Mouse (Mus musculus): ENCODE measurements around the gene Resp18. TPM values are rescaled to one million over a fixed set of nuclear protein-coding genes. Genes with fewer than 3 reads are reported as not detected.

Resp18 gene
- total RNA-seq (2022), result 100 to 1,000 TPM; 102 to 169 (median 125) TPM

DNA sequence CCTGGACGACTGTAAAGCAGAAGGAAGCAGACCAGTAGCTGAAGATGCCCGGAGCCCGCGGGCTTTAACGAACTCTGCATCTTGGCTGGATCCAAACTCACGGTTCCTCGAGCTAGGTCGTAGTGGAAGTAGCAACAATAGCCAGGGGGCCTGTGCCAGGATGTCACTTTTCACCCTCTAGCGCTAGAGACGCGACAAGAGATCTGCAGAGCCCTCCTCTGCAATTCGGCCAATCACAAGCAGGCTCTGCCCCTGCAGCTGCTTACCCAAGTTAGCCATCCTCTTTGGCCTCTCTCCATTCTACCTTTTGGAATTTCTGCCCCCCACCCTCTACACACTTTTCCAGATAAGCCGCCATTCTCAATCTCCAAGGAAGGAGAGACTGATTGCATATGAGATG lies at the start of gene Resp18:
Gene Resp18, minus strand, starts transcription at position 188 of the 400 bp plus-strand sequence.
- DNase-seq (ENCODE audit: low spot score in 2 of 2), result peak in 1 of 2 experiments; percentile 32

- DNase-seq (ENCODE audit: low spot score in 2 of 2), result no peak
Measured at GRCm38 (mm10) chr1:75327461-75327860, 49.2 kb upstream of the Resp18 start.

- no peak for DNase-seq (ENCODE audit: low spot score in 2 of 2)
Measured at GRCm38 (mm10) chr1:75319166-75319565, 41.0 kb upstream of the Resp18 start.

GRCm38 (mm10) chr1:75318736-75319135 lies 40.5 kb upstream of the Resp18 start:
- DNase-seq (ENCODE audit: low spot score in 2 of 2), result no peak

DNA sequence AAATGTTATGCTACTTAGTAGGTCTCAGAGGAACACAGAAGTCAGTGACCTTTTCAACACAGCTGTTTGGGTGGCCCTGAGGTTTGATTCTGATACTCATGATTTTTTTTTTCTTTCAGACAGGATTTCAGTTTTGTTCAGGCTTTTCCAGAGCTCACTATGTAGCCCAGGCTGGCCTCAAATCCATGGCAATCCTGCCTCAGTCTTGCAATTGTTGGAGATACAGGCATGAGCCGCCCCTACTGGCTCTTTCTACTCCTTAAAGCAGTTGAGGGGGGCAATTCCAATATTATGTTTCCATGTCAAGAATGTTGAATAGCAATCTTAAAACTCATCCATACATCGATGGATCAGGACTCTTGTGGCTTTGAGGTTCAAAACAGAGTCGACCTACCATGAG lies 40.1 kb upstream of the Resp18 start:
- no peak for DNase-seq (ENCODE audit: low spot score in 2 of 2)

DNA sequence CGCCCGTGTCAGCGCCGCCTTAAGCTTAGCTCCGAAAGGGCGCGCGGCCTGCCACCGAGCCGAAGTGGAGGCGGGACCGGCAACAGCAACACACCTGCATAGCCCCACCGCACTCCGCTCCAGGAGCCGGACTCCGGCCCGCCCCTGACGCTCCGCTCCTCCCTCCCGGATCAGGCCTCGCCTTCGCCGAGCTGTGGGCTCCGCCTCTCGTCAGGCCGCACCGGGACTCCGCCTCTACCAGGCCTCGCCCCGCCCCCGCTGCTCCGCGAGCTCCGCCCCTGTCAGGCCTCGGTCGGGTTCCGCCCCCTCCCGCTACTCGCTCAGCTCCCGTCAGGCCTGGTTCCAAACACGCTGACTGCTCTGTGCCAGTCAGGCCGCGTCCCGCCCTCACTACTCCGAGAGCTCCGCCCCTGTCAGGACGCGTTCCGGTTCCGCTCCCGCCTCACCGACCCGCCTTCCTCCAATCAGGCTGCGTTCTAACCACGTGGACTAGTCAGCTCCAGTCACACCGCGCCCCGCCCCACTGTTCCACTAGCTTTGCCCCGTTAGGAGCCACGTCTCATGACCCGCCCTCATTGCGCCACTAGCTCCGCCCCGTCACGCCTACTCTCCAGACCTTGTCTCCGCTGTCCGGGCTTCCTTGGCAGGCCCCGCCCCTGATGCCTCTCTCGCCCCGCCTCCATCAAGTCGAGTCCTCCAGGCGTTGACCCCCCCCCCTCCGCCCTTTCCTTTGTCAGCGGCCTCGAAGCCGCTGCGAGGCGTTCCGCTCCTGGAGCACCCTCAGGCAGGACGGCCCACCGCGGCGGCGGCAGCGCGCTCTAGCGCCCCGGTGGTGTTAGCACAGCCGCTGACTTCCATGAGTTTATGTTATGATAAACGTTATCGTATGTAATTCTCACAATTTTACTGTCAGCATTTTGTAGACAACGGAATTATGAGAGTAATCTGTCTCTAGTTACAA lies 39.3 kb upstream of the Resp18 start, which contains the start of gene Dnpep:
Gene Dnpep, minus strand, starts transcription at position 750 of the 961 bp plus-strand sequence.
- DNase-seq (ENCODE audit: low spot score in 2 of 2), result peak; percentile 100

GRCm38 (mm10) chr1:75316861-75317240 lies 38.6 kb upstream of the Resp18 start:
- peak; percentile 71 to 77 for DNase-seq (ENCODE audit: low spot score in 2 of 2)

GRCm38 (mm10) chr1:75315456-75316365 lies 37.5 kb upstream of the Resp18 start:
- DNase-seq (ENCODE audit: low spot score in 2 of 2), result peak in 1 of 2 experiments; percentile 37

- no peak for DNase-seq (ENCODE audit: low spot score in 2 of 2)
Measured at GRCm38 (mm10) chr1:75315011-75315410, 36.8 kb upstream of the Resp18 start.

DNA sequence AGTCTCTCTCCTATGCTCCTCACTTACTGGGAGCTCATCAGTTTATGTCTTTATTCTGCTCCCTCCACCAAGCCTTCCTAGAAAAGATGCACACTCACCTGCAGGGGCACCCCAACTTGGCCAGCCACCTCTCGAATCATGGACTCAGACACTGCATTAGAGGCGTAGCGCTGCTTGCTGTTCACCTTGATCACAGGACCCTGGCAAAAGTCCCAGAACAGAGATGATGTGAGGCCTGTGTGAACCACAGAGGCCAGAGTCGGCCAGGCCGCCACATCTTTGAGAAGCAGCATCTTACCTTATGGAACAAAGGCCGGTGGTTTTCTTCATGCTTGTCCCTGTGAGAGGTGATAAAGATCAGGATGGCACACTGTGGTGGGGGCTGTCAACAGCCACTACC lies 33.5 kb upstream of the Resp18 start:
- DNase-seq (ENCODE audit: low spot score in 2 of 2), result no peak

- DNase-seq (ENCODE audit: low spot score in 2 of 2), result no peak
Measured at GRCm38 (mm10) chr1:75304662-75305061, 26.4 kb upstream of the Resp18 start.

- DNase-seq (ENCODE audit: low spot score in 2 of 2), result no peak
Measured at GRCm38 (mm10) chr1:75294294-75294693, 16.1 kb upstream of the Resp18 start.

GRCm38 (mm10) chr1:75293331-75293701 lies 15.1 kb upstream of the Resp18 start:
- no peak for DNase-seq (ENCODE audit: low spot score in 2 of 2)

DNA sequence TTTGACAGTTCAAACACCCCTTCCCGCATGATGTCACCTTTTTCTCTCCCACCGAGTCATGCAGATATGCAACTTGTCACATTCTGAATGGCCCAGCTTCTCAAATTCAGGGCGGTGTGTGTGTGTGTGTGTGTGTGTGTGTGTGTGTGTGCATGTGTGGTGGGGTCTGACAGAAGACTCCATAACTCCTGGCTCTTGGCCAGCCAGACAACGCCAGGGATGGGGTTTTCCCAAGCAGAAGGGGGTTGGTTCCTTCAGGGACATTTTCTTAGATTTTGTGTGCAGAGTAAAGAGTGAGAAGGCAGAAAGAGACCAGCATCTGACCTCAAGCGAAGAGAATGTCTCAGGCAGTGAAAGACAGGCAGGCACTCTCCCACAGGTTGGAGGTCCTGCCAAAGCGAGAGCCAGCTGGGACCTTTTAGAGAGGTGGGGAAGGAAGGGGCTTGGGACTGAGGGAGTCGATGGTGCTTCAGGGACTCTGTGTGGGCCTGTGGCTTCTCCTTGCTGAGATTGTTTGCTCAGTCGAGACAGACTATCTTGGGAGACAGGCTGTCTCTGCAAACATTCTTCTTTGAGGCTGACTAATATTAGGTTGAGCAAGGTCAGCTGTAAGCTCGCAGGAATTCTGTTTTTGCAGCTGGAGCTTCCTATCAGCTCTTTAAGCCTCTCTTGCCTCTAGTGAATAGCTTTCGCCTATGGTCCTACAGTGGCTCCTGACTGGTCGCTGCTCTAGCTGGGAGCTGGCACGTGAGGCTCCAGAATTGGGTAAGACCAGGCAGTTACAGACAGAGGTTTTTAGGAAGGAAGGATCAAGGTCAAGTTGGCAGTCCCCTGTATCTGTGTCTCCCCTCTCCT lies 14.5 kb upstream of the Resp18 start:
- DNase-seq (ENCODE audit: low spot score in 2 of 2), result no peak

- DNase-seq (ENCODE audit: low spot score in 2 of 2), result no peak
Measured at GRCm38 (mm10) chr1:75291321-75291720, 13.1 kb upstream of the Resp18 start.

DNA sequence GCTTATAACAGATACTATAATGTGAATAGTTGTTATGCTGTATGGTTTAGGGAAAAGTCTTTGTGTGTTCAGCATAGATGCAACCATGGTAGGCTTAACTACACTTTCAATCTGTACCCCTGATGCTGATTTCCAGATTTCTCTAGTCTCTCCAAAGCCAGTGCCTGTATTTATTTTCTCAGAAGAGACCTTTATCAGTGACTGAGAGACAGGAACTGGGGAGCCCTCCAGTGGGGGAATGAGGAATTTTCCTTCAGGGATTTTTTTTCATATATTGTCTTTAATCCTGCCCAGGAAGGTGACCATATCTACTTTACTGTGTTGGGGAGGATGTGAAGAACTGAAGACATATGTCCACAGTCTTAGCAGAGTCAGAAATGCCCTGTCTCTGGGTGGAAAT lies 12.4 kb upstream of the Resp18 start:
- DNase-seq (ENCODE audit: low spot score in 2 of 2), result peak in 1 of 2 experiments; percentile 66

- no peak for DNase-seq (ENCODE audit: low spot score in 2 of 2)
Measured at GRCm38 (mm10) chr1:75289888-75290431, 11.7 kb upstream of the Resp18 start.

GRCm38 (mm10) chr1:75289376-75289775 lies 11.2 kb upstream of the Resp18 start:
- DNase-seq (ENCODE audit: low spot score in 2 of 2), result peak in 1 of 2 experiments; percentile 24

- DNase-seq (ENCODE audit: low spot score in 2 of 2), result no peak
Measured at GRCm38 (mm10) chr1:75284911-75285310, 6.7 kb upstream of the Resp18 start.

DNA sequence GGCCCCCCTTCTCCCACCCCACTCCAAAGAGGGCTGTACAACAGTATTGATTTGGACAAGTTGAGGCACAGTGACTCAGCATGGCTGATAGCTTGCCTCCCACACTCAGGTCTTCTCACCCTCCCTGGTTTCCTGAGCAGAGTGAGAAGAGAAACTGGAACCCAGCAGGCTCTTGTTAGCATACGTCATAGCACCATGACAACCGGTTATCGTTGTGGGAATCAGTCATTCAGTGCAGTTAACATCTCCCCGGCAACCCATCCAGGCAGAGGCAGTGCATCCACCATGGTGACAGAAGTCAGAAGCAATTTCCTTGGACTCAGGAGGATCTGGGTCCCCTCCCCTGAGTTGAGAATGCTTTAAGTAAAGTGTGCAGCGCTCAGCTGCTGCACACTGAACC lies 4.8 kb upstream of the Resp18 start:
- peak in 1 of 2 experiments; percentile 24 for DNase-seq (ENCODE audit: low spot score in 2 of 2)

Measured in layer of hippocampus, adult 8-10 months (tissue).